Mouse (Mus musculus) liver, adult 2 months (tissue): Measurements from ENCODE around the gene Pdcd4.

ENCODE experiments used
- CTCF ChIP-seq: fragments of 200-500 bp; IDR thresholded peaks from 2 replicates; pipeline ENCODE4 v1.5.1; 2011; ENCODE audit warnings: low read depth, low read length, control low read depth
- POLR2A ChIP-seq: fragments of 200-500 bp; IDR thresholded peaks from 2 replicates; pipeline ENCODE4 v1.6.1; 2011; ENCODE audit warnings: low read length, control low read depth; ENCODE audit not compliant: insufficient read depth; ENCODE audit errors: extremely low read depth

- TF ChIP-seq CTCF (no peak), POLR2A (no peak)
Observed at GRCm38 (mm10) chr19:53933050-53933449, 41.0 kb downstream of the Pdcd4 start.
